Mouse (Mus musculus): ENCODE results near the gene Lrmda. TPM values are rescaled to one million over a fixed set of nuclear protein-coding genes. Genes with fewer than 3 reads are reported as not detected.

Lrmda gene
- 5.7 and 8.2 TPM in 2 replicates for polyA plus RNA-seq (2012; rRNA removed)

DNA sequence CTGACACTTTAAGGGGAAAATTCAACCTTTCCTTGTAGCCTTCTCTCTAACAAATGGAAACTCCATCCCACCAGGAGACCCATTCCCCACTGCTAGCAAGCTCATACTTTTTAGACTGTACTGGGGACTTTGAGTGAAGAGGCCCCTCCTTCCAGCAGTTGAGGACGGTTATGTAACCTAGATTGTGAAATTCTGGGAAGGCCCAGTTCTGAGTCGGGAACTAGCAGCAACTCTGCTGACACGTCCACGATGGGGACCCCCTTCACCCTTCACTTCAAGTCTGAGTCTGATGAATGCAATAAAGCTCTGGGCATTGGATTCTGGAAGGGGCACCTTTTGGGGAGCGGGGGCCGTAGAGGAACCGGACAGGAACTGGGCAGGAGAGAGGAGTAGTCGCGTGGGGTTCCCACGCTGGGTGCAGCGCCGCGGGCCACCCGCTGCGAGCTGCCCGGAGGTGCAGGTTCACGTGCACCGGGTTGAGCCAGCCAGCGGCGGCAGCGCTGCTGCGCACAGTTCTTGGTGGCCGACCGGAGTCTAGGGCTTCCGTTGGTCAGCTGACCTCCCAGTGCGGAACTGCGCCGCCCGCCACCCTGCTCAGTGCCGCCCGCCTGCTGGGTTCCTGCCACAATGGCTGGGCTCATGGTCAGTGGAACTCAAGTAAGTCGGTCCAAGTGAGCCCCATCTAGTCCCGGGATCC, at the start of gene Lrmda:
Gene Lrmda (plus strand): TSS at position 461 of the 697 bp plus-strand sequence.
- no peak for DNase-seq (ENCODE audit: low read depth)

DNA sequence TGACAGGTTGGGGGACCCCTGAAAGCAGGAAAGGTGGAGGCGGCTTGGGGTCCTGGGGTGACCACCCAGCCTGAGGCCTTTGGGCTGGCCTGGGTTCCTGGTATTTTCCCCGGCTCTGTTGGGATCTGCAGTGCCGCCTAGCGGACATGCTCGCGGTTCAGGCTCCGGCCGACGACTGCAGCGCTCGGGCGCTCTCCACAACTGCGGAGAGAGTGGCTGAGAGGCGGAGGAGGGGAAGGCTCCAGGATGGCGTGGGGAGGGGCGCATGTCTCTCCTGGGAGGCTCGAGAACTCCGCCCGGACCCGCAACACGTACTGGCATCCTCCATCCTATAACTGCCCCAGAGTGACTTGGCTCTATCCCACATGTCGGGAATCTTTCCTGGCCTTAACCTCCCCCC, 38.0 kb upstream of the Lrmda start:
- no peak for DNase-seq (ENCODE audit: low read depth)

DNA sequence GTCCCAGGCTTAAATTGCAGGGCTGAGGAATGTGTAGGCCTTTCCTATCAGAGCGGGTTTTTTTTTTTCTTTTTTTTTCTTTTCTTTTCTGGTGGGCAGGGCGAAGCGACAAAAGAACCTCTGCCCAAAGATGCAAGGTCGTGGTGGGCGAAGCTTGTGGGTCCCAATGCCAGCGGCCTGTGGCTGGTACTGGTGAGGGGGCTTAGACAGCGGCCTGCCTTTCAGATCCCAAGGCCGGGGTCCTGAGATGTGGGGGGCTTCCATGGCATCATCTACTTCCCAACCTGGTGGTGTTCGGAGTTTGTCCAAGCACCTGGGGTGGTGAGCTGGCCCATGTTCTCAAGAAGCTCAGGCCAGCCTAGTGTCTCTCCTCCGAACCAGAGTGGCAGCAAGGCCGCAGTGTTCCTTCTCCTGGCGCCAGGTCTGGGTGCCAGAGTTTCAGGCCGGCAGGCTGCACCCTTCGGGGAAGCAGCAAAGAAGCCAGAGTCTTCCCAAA, 37.4 kb upstream of the Lrmda start:
- no peak for DNase-seq (ENCODE audit: low read depth)

DNA sequence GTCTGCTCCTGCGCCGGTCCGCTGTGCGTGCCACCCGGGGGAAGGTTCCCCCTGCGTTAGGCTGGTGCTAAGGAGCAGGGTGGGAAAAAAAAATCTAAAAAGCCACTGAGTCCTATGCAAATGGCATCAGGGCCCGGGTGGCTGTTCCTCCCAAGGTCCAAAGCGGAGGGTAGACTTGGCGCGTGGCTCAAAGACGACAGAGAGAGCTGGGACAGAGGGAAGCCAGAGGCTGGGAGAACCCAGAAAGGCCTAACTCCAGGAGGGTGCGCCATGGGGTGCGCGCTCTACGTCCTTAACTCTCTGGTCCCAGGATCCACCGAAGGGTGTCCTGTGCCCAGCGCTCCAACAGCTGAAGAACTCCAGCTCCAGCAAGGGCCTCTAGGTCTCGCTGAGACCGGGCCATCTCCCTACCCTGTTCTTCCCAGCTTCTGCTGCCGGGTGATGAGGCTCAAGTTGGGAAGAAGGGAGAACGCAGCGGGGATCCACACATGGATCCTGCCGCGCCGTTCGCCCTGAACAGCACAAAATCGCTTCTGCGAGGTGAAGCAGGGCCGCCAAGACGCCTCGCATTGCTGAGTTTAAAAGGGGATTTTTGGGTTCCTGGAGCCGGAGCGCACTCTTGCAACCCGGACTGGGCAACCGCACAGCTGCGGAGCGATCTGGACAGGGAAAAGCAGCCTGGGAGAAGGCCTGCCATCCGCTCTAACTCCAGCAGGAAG, 36.8 kb upstream of the Lrmda start:
- no peak for DNase-seq (ENCODE audit: low read depth)

DNA sequence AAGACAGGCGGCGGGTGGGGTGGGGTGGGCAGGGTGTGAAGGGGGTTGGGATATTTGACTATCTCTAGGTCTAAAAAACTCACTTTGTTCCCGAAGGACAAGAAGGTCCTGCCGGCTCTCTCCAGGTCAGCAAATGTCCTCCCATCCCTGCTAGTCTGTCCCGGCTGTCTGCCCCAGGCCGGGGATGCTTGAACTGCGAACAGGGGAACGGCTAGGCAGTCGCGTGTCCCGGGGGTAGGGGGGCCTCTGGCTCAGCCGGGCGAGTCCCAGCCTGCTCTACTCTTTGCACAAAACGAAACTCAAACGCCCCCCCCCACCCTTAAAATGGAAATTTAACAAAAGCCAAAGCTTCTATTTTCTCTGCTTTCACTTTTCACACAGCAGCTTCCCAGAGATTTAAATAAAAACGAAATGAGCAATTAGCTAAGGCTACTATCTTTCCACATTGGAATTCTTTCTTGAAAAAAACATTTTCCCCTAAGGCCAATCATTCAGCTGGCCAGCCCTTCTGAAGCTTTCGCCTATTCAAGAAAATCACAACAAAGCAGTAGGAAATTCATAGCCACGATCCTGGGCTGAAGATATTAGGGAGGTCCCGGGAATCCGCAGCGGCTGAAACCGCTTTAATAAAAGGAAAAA, 36.1 kb upstream of the Lrmda start:
- DNase-seq (ENCODE audit: low read depth), result no peak

DNA sequence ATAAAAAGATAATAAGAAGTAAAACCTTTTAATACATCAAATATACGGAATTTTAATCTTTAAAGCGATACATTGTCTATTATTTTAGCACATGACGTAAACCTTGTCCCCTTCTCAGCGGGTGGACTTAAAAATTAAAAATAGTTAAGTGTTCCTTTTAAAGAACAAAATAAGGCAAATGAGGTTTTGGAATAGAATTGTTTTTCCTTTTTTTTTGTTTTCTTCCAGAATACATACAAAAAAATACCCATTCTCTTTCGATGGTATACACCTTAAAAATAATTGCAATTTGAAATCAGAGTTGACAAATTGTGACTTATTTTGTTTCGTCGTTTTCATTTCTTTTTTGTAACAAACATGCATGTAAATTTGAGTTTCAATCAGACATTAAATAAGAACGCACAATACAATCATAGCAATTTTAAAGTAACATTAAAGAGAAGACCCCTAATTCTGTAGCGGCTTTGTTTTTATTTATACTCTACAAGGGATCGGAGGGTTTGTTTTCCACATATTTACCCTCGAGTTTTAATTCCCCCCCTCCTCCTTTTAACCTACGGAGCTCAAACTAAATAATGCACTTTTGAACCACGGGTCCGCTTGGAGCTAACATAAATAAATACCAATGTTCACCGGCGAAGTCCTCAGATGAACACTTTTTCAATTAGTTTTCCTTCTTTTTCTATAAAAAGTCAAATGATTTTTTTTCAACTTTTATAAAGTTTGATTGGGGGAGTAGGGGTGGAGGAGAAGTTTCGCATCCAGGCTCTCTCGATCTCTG, 35.4 kb upstream of the Lrmda start:
- DNase-seq (ENCODE audit: low read depth), result no peak

DNA sequence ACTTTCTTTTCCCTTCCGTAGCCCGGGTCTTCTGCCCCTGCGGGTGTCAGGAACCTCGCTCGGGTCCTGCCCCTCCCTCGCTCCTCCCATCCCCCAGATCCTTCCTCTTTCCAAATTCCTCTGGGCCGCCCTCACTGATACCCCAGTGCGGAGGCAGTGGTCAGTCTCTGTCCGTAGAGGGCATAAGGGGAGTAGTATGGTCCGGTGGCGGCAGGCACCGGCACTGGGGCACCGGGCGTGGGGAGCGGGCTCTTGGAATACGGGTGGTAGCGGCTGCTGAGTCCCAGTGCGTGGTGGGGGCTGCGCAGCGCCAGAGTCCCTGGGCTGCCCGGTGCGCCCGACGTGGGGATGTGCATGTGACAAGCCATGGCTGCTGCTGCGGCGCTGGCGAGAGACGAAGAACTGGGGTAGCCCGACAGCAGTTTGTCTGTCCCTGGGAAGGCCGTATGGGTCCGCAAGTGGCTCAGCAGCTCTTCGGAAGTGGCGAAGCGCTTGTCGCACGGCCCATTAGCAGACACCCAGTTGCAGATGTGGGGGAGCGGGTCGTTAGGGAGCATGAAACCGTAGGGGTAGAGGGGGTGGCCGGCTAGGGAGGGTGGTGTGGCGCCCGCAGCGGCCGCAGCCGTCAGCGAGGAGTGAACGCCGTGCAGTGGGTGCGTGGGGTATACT, 34.6 kb upstream of the Lrmda start:
- DNase-seq (ENCODE audit: low read depth), result no peak

DNA sequence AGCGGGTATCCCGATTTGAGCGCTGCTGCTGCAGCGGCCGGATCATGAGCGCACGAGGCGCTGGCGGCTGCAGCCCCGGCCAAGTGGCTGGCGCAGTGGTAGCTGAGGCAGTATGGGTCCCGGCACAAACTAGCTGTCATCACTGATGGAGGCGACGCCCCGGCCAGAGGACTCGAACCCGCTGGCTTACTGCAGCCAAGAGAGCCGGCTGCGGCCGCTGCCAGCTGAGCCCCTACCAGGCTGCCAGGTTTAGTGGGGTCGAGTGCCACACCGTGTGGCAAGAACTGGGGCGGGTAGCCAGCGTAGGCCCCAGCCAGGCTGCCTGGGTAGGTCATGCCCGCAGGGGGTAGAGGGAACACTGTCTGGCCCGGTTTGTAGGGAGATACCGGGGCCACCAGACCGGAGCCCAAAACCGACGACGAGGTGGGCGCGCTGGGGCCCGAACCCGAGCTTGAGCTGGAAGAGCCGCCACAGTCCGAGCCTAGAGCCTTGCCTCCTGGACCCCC, 34.0 kb upstream of the Lrmda start:
- DNase-seq (ENCODE audit: low read depth), result no peak

DNA sequence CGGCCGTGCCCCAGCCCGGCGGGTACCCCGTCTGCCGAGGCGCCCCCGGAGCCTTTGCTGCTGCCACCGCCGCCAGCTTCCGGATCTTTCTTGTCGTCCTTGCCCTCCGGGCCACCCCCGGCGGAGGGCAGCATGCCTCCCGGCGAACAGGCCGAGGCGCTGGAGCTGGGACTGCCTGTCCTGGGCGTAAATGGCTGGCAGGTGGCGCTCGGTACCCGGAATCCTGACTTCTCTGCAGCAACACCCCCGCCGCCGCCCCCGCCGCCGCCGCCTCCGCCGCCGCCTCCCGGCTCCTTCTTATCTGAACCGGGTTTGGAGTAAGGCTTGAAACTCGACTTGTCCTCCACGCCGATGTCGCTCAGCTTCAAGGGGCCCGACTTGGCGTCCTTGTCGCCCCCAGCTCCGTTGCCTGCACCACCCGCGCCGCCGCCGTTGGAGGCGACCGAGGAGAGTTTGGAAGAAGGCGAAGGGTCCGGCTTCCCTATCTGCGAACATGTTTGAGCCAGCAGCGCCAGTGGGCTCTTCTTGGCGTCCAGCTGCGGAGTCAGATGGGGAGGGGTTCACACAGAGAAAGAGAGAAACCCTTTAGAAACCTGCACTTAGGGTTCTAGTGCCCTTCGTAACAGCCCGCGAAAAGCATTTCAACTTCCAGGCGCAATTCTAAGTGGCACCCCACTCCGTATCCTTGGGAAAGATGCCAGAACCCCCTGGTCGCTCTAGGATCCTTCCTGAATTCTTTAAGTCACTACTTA, 33.4 kb upstream of the Lrmda start:
- no peak for DNase-seq (ENCODE audit: low read depth)

DNA sequence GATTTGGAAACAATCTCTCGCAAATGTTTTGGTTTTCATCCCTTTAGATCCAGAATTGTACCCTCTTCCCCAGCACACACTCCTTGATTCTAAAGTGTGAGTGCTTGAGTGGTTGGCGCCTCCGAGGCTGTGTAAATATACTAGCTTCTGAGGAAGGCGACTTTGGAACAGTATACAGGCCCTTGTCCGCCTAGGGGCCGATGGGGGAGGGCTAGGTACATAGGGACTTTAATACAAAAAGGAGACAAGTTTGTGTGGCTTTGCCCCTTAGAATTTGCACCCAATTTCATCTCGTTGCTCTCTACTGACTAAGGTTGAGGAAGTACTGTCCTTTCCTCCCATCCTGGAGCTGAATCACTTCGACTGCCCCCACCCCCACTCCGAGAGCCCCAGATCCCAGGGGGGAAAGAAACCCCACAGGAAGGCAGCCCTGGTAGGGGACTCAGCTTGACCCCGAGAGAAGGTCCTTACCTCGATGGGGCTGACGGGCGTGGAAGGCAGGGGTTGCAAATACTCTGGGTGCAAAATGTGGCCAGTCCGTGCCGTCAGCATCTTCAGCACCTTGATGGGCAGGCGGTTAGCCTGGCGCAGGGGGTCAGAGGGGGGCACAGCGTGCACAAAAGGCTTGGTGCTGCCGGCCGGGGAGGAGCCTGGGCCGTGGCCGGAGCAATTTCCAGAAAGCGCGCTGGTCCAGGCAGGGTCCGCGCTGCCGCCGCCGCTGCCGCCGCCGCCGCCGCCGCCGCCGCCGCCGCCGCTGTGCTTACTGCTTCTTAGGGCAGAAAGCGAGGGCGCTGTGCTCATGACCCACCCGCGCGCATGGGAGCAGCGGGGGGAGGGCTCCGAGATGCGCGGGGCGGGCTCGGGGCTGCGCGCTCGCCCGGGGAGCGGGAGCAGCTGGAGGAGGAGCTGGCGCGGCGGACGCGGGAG, 32.5 kb upstream of the Lrmda start:
- no peak for DNase-seq (ENCODE audit: low read depth)

DNA sequence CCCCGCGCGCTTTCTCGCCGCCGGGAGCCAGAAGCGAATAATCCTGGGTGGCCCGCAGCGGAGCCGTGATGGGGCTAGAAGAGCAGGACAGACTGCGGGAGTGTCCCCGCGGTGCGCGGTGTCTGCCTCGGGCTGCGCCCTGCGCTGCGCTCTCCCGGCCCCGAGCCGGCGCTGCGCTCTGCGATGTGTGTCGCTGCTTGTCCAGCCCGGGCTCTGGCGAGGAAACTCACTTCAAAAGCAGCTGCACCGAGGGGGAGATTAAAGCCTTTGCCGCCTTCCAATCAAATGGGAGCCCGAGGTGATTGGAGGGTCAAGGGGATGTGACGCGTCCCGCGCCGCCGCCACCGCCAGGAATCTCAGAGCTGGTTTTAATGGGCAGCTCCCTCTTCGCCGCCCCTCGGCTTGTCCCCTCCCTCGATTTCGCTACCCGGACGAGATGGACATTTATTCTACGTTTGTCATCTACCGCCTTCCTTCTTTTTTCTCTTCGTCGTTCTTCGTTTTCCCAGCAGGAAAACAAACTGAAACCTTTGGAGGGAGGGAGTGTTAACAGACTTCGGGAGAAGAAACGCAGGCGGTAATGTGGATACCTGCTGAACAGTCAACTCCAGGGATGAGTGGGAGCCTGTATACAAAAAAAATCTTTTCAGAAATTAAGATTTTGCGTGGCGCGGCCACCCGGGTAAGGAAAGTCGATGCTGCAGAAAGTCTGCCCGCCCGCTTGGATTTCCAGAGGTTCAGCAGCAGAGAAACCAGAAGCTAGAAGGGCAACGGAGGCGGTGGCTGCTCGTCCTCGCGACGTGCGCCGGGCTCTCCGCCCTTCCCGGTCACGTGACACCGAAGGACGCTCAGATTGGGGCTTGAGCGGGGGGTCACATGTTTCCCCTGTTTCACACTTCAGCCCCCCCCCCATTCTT, 31.6 kb upstream of the Lrmda start:
- DNase-seq (ENCODE audit: low read depth), result peak; percentile 85

DNA sequence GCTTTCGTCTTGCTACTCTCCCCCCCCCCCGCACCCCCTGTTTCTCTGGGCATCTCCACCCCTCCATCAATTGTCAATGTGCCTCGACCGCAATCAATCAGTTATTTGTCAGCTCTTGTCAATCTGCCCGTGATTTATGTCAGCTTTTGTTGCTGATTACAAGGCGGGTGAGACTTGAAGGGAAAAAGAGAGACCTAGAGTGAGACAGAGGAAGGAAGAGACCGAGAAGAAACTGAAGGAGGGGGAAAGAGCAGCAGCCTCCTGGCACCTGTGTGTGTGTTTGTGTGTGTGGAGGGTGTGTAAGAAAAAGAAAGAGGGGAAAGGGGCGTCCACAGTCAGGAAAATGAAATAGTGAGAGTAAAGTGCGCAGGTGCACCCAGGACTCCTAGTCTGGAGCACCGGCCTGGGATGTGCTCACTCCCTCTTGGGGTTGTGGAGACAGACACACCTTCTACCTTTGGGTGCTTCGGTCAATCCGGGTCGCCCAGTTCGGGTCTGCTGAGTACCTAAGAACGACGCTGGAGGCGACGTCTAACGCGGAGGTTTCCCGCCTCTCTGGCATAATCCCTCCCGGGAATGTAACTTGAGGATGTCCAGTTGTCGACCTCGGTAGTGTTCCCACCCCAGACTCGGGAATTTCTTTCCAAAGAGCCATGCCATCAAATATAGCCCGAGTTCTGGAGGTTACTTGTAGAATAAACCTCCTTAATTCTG, 30.8 kb upstream of the Lrmda start:
- DNase-seq (ENCODE audit: low read depth), result no peak

DNA sequence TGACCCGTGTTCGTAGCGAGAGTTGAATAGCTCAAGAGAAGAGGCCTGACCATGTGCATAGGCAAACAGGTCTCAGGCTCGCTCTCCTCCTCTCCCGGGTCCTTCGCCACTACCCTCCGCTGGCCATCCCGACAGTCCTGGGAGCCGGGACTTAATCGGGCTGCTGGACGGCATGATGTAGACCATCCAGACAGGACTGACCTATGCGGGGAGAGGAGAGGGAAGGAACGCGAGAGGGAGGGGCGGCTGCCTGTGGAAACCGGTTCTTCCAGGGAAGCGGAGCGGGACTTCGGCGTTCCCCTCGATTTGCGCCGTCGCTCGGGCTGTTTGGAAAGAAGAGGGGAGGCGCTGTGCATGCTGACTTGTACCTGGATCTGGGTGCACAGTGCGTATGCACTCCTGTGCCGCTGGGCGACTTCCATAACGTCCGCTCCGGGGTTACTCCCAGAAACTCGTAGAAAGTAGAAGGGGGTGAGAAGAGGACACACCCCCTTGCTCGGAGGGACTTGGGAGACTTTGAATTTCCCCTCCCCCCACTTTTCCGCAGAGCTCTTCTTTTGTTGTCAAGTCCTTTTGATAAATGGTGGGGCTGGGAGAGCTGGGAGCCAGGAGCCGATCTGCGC, 30.1 kb upstream of the Lrmda start, which contains the start of gene Zfp503:
Gene Zfp503 (minus strand): TSS at position 311 of the 623 bp plus-strand sequence.
- DNase-seq (ENCODE audit: low read depth), result no peak

DNA sequence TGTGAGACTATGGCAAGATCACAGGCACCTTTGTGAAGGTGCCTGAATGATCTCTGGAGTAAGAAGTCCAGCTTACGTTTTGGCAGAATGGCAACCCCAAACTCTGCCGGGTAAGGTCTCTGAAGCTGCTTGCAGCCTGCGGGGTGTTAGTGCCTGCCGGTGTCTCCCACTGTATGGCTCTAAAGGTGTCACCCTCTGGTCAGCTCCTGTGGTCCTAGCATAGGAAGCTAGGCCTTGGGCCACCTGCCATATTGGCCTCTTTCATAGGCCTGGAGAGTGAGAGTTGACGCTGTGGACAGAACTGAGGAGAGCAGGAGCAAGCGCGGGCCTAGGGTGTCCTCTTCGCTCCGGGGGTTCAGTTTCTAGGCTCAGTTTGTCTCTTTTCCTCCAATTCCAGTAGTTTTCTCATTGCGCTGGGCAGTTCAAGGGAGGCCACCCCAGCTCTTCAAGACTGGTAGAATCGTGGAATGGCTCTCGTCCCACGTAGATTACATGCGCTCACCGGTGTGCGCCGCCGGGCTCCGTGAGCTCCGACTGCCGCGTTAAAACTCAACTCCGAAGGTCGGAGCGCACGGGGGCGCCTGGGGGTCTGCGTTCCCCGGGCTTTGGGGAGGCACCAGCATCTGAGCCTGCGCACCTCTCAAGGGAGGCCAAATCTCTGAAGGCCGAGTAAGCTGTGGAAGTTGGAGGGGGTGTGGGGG, 29.0 kb upstream of the Lrmda start:
- no peak for DNase-seq (ENCODE audit: low read depth)

DNA sequence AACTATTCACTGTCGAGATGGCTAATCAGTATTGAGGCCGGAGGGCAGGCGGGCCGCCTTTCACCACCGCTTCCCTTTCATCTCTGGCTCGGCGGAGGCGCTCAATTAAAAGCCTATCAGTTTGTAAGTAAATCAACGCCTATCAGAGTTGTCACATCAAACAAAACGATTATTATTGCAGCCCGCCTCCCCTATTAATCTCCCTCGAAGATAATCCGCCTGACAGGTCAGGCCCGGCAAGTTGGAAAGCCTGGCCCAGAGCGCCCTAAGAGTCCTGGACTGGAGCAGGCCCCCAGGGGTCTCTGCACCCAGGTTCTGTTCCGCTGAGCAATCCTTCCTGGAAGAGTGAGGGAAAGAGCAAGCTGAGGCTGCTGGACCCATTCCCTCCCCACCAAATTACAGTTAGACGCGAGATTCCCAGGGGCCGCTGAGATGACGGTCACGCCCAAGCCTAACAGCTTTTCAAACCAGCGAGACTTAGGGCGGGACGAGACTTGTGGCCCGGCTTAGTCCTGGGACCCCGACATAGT, 28.2 kb upstream of the Lrmda start:
- no peak for DNase-seq (ENCODE audit: low read depth)

DNA sequence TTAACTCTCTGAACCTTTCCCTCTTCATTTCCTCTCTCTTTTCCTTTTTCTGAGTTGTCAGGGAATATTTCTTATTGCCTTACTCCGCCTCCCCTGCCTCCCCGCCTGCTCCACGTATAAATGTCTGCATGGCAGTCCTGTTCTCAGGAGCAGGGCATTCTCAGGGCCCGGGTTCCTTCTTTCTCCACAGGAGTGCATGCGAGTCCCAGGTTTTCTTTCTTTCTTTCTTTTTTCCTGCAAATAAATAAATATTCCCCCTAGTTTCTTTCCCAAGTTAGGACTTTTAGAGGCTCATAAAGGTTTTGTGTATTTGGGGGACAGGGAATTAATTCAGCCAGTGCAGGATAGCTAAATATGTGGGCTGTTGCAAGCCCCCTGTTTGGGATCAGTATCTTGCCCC, 27.7 kb upstream of the Lrmda start:
- DNase-seq (ENCODE audit: low read depth), result no peak
